Mouse (Mus musculus): ENCODE data around the gene Gsdma.
"Not testable (repeated sequence)": the region's sequence is repeated elsewhere in the genome, so short reads cannot be mapped to it uniquely, and the experiment has no call there.

Gene Gsdma

DNA sequence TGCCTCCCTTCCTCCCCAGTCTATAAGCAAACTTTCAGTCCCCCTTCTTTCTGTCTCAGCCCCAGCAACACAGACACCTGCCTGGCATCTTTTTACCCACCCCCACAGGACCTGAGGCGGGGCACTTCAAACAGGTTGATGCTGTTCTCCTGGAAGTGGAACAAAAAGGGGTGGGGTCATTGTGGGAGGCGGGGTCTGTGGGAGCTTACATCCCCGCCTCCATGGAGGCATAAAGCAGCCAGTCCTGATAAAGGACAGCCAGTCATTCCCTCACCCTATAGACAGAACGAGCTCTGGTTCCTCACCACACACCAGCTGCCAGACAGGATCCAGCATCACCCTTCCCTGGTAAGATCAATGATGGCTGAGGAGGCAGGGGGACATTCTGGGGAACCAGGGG is at the start of gene Gsdma:
Gsdma (plus strand) TSS at position 261 of the 400 bp plus-strand sequence.
- no peak for DNase-seq (ENCODE audit: low spot score)

- no peak for DNase-seq (ENCODE audit: low spot score)
Measured at GRCm38 (mm10) chr11:98620791-98621190, 43.4 kb upstream of the Gsdma start.

GRCm38 (mm10) chr11:98623981-98624380 is 40.2 kb upstream of the Gsdma start:
- DNase-seq (ENCODE audit: low spot score): not testable (repeated sequence)

DNA sequence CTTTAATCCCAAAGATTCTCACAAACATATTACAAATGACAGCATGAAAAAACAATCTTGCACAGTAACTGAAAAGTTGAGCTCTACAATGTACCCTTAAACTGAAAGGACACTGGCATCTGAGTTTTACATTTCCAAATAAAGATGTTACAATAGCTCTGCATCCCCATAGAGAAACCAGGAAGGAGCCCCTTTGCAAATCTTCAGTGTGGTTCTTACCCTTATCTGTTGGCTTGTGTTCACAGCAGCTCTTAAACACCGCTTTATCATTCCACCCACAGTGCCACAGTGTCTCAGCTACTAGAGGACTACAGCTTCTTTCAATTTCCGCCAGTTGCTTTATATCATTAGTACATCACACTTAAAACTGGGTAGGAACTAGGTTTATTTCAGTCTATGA is 39.8 kb upstream of the Gsdma start:
- DNase-seq (ENCODE audit: low spot score): not testable (repeated sequence)

DNA sequence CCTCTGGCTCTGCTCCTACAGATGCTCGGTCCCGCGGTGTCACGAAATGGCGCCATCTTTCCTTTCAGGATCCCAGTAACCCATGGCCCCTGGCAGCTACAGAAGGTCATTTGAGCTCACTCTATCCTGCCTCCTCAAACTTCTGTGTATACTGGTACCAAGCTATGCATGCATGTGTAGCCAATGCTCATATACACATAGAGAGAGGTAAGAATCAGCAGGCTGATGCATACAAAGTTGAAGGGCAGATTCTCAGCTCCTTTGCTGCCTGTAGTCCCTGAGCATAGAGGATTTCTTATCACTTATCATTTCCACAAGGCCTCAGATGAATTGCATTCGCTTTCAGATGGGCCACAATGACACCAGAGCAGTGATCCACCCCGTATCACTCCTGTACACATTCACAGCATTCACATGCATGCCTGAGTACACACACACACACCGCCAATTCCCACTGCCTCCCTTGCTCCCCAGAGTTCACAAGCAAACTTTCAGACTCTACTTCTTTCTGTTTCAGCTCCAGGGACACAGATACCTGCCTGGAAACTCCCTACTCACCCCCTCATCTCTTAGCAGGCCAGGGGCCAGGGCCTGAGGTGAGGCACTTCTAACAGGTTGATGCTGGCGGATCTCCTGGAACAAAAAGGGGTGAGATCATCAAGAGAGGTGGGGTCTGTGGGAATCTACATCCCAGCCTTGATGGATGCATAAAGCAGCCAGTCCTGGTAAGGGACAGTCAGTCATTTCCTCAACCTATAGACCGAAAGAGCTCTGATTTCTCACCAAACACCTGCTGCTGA is 38.3 kb upstream of the Gsdma start, which contains the start of the genes Gm12355 and Gsdma3:
Gm12355 (minus strand) TSS at position 51 of the 800 bp plus-strand sequence.
Gsdma3 (plus strand) TSS at position 750 of the 800 bp plus-strand sequence.
- no peak for DNase-seq (ENCODE audit: low spot score)

DNA sequence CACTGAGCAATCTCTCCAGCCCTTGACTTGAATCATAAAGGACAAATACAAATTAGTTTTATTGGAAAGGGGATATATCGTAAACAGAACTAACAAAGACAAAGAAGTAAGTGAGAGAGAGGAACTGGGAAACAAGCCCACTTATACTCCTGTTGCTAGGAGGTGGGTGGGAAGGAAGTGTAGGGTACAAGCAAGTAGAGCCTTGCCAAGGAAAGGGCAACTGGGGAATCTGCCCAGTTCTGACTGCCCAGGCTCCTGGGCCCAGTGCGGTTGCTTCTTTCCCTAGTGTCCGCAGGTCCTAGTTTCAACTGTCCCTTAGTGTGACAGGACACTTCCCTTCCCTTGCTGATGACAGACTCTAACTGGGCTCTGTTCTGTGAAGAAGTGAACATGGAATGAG is 35.4 kb upstream of the Gsdma start:
- no peak for DNase-seq (ENCODE audit: low spot score)

DNA sequence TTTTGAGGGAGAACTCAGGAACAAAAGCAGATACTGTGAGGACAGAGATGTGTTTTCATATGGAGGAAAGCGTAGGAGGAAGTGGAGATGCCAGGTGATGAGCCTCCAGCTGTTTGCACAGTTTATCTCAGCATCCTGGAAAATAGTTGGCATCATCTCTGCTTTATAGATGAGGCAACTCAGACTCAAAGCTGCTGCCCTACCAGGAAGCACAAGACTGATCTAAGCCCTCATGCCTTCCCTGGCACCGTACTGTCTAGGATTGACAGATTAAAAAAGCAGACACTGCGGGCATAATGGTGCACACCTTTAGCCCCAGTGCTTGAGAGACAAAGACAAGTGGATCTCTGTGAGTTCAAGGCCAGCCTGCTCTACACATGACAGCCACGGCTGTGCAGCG is 33.5 kb upstream of the Gsdma start:
- DNase-seq (ENCODE audit: low spot score): no peak

DNA sequence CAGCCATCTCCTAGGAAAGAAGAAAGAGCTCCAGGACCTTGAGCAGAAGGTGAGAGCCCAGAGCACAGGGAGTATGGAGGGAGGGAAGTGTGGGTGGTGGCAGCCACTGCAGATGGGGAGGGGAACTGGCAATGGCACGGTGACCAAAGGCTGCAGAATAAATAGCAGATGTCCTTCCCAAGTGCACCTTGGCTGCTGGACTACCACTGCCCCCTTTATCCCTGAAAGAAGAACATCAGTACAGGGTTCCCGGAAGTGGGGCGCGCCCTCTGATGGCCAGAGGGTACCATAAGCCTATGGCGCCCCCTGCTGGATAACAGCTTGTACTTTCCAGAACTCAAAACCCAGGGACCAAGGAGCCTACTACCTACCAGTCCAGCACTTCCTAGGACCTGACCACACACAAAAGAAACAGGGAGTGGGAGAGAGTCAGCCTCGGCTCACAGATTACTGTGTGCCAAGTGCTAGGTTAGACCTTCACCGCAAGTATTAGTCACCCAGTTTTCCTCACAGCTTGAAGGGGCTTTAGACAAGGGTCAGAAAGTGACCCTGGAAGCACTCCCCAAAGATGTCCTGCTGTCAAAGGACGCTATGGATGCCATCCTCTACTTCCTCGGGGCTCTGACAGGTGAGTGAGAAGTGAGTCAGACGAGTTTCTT is 28.7 kb upstream of the Gsdma start:
- DNase-seq (ENCODE audit: low spot score): peak; percentile 43

DNA sequence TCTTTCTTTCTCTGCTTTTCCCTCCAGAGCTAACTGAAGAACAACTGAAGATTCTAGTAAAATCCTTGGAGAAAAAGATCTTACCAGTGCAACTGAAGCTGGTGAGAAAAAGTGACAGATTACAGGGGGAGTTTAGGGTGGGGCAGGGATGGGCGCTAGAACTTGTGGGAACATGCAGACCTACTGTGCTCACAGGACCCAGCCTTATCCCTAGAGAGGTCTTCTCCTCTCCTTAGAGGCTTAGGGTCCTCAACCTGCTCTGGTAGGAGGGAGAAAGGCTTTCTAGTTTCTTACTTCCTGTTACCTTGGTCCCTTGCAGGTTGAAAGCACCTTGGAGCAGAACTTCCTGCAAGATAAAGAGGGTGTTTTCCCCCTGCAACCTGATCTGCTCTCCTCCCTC is 26.6 kb upstream of the Gsdma start:
- no peak for DNase-seq (ENCODE audit: low spot score)

DNA sequence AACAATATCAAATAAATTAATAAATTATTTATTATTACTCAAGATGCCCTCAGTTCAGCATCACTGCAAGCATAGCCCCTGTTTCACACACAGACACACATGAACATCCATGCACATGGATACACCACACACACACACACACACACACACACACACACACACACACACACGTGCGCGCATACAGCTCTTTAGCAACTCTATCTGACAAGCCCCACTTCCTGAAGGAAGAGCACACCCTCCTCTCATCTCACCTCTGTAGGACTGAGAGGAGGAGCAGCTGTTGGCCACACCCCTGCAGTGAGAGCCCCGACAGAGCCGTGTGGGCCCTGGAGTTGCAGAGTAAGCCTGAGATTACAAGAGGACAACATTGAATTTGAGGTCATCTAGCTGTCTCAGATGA is 24.1 kb upstream of the Gsdma start:
- DNase-seq (ENCODE audit: low spot score): no peak

- DNase-seq (ENCODE audit: low spot score): no peak
Measured at GRCm38 (mm10) chr11:98644757-98645156, 19.4 kb upstream of the Gsdma start.

GRCm38 (mm10) chr11:98645946-98646345 is 18.2 kb upstream of the Gsdma start:
- no peak for DNase-seq (ENCODE audit: low spot score)

GRCm38 (mm10) chr11:98646459-98646858 is 17.7 kb upstream of the Gsdma start, which contains the start of gene Gsdma2:
Gsdma2 (plus strand) TSS chr11:98646759.
- DNase-seq (ENCODE audit: low spot score): no peak

DNA sequence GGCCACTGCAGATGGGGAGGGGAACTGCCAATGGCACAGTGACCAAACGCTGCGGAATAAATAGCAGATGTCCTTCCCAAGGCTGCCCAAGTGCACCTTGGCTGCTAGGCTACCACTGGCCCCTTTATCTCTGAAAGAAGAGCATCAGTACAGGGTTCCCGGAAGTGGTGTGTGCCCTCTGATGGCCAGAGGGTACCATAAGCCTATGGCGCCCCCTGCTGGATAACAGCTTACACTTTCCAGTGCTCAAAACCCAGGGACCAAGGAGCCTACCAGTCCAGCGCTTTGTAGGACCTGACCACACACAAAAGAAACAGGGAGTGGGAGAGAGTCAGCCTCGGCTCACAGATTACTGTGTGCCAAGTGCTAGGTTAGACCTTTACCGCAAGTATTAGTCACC is 9.1 kb upstream of the Gsdma start:
- DNase-seq (ENCODE audit: low spot score): peak; percentile 64

DNA sequence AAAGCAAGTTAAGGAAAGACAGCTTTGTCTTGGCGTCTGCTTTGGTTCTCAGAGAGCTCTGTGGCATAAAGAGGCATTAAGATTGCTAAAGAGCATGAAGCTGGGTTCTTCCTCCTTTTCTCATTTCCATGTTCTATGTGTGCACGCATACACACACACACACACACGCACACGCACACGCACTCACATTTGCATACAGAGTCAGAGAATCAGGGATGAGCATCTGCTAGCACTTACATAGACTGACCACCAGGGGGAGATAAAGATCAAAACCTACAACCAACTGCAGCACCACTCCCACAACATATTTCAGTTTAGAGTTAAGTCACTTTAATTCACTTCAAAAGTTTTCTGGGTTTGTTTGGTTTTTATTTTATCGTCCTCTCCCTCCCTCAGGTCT is 3.6 kb upstream of the Gsdma start:
- DNase-seq (ENCODE audit: low spot score): peak; percentile 64

DNA sequence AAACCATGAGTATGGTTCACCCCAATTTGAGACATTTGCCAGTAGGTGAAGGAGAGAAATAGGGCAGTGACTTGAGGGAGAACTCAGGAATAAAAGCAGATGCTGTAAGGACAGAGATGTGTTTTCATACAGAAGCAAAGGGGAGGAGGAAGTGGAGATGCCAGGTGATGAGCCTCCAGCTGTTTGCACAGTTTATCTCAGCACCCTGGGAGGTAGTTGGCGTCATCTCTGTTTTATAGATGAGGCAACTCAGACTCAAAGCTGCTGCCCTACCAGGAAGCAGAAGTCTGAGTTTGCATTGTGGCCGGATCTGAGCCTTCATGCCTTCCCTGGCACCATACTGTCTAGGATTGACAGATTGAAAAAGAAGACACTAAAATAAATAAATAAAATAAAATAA is 4.8 kb downstream of the Gsdma start:
- DNase-seq (ENCODE audit: low spot score): no peak

DNA sequence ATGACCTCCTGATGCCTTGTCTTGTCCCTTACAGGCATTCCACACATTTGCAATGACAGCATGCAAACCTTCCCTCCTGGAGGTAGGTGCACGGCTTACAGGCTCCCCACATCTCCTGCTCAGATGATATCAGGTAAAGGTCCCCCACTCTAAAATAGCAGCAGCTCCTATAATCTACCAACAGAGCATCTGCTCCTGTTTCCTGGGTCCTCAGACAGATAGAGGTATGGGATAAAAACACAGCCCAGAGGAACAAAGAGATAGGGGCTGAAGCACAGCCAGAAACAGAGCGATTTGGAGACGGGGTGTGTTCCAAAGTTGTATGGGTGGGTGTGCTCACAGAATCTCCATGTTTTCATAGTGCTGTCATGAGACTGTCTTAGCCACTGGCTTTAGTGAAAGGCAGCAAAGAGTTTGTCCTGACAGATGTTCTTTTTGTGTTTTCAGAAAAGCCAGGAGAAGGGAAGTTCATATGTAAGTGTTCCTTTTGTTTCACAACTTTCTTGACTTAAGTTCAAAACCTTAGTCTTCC is 7.2 kb downstream of the Gsdma start:
- no peak for DNase-seq (ENCODE audit: low spot score)

GRCm38 (mm10) chr11:98671857-98672256 is 7.7 kb downstream of the Gsdma start:
- DNase-seq (ENCODE audit: low spot score): no peak

- DNase-seq (ENCODE audit: low spot score): no peak
Measured at GRCm38 (mm10) chr11:98672482-98672881, 8.3 kb downstream of the Gsdma start.

GRCm38 (mm10) chr11:98673136-98673535 is 9.0 kb downstream of the Gsdma start:
- peak; percentile 63 for DNase-seq (ENCODE audit: low spot score)

DNA sequence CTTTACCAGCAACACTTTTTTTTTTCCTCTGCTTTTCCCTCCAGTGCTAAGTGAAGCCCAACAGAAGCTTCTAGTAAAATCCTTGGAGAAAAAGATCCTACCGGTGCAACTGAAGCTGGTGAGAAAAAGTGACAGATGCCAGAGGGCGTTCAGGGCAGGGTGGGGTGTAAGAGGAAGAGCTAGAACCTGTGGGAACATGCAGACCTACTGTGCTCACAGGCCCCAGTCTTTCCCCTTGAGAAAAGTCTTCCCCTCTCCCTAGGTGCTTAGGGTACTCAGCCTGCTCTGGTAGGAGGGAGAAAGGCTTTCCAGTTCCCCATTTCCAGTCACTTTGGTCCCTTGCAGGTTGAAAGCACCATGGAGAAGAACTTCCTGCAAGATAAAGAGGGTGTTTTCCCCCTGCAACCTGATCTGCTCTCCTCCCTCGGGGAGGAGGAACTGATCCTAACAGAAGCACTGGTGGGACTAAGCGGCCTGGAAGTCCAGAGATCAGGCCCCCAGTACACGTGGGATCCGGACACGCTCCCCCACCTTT is 11.7 kb downstream of the Gsdma start:
- DNase-seq (ENCODE audit: low spot score): no peak

GRCm38 (mm10) chr11:98680023-98680422 is 15.9 kb downstream of the Gsdma start:
- DNase-seq (ENCODE audit: low spot score): no peak

DNA sequence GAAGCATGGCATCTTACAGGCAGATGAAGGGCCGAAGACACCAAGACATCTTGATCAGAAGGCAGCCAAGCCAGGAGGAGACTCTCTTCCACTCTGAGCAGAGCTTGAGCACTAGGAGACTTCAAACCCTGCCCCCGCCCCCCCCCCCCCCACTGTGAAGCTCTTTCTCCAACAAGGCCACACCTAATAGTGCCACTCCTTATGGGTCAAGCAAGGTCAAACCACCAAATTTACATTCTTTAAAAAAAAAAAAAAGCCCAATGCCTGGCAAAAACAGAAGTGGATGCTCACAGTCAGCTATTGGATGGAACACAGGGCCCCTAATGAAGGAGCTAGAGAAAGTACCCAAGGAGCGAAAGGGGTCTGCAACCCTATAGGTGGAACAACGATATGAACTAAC is 16.4 kb downstream of the Gsdma start:
- DNase-seq (ENCODE audit: low spot score): not testable (repeated sequence)
